Mouse (Mus musculus): ENCODE data around the gene Nmt1.

Nmt1 gene

DNA sequence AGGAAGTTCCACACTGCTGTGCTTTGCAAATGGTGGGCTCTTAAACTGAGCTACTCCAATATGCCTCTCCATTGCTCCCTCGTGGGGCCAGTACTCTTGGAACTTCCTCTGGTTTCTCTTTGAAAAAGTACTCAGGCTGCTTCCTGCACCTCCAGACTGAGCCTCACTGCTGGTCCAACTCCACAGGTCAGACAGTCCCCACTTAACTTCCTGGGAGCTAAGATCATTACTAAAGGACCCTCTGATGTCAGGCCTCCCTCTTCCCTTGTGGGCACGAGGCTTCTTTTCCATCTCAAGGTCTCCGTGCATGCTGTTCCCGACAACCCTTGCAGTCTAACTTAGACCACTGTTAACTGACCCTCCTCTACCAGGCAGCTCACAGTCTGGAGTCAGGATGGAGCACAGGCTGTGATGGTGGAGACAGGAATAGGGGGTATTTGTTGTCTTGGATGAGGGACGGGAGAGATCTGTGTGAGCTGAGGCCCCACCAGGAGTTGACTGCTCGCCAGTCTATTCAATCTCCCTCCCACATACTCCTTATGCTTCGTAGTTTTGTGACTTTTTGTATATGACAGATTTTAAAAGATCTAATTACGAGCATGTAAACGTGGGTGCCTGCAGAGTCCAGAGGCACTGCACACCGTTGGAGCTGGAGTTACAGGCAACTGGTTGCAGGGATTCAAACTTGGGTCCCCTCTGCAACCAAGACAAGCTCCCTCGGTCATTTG is 22.6 kb upstream of the Nmt1 start:
- no peak for DNase-seq (ENCODE audit: low read depth, low spot score)

DNA sequence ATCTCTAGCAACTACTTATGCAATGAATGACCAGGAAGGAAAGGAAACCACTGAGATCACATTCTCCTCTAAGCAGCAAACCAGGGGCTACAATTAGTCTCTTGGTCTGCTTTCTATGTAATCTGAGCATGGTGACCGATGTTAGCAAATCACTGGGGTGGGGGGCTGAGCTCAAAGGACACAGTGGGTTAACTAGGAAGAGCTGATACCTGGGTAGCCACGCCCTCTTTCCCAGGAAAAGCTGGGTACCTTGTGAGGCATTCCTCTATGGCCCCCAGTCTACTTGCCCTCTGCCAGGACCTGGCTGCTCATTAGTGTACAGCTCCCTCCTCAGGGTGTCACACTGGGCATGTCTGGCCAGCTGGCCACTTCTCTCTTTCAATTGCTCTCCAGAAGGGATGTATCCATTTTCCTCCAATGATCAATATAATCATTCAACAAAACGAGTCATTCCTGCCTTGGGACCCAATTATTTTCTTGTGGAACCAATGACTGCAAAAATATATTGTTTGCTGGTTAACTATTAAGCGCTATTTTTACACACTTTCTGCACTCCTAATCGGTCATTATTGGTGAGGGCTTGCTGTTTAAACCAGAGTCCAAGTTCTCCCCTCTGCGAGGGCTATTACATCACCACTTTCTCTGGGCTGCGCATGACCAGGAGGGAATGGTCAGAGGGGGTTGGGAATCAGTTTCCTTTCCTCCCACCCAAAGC is 21.5 kb upstream of the Nmt1 start:
- no peak for DNase-seq (ENCODE audit: low read depth, low spot score)

DNA sequence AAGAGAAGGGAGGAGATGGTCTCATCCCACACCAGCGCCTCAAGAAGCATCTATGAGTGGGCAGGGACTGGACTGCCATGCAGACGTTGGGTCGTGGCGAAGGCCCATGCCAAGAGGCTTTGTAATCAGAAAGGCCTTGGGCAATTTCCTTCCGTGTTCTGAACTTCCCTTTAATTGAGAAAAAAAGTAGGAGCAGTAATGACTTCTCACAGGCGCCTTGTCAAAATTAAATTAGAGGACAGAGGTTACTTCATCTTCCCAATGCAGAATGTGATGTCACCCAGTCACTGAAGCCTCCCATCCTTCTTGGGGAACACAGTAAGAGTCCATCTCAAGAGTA is 21.0 kb upstream of the Nmt1 start:
- DNase-seq (ENCODE audit: low read depth, low spot score), result no peak

DNA sequence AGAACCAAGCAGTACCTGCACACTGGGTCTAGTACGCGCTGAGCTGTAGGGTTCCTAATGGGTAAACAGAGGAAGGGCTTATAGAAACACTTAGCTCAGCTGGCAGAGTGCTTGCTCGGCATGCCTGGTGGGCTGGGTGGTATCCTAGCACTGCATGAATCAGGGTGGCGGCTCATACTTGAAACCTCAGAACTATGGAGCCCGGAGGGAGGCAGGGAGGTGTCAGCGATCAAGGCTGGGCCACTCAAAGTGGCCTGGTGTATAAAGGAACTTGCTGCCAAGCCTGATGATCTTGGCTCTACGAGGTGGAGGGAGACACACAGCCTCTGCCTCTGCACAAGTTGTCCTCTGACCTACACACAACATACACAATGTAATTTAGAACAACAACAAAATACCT is 19.4 kb upstream of the Nmt1 start:
- DNase-seq (ENCODE audit: low read depth, low spot score), result no peak

DNA sequence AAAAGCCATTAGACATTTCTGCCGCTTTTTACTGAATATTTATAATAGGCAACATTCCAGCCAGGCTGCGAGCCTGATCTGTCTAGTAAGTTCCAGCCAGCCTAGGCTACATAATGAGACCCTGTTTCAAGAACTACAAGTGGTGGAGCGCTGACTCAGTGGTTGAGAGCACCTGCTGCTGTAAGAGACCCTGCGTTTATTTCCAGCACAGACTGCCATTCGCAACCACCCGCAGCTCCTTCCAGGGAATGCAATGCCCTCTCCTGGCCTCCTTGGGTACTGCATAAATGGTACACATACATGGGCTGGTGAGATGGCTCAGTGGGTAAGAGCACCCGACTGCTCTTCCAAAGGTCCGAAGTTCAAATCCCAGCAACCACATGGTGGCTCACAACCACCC is 18.8 kb upstream of the Nmt1 start:
- DNase-seq (ENCODE audit: low read depth, low spot score), result peak; percentile 91

DNA sequence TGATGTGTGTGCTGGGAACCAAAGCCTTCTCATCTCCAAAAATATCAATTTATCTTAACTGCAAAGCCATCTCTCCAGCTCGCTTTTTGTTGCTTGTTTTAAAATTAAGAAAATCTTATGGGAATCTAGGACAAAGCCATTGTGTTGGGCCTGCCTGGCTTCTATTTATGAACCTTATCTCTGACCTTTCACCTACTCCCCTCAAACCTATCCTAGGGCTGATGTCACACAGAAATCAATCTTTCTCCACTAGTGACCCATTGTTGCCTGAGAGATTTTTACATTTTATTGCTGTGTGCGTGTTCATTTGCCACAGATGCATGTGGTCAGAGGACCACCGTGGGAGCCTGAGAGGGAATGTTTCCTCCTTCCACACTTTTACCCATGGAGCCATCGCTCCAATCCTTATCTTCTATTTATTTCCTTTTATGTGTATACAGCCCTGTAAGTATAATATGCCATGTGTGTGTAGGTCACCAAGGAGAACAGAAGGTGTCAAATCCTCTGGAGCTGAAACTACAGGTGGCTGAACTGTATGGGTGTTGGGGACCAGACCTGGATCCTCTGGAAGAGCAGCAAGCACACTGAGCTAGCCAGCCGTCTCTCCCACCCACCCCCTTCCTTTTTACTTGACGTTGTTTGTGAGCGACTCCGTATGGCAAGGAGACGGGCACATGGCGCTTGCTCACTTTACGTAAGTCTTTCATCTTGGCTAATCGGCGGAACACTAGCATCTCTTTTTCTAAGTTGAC is 17.4 kb upstream of the Nmt1 start:
- no peak for DNase-seq (ENCODE audit: low read depth, low spot score)

DNA sequence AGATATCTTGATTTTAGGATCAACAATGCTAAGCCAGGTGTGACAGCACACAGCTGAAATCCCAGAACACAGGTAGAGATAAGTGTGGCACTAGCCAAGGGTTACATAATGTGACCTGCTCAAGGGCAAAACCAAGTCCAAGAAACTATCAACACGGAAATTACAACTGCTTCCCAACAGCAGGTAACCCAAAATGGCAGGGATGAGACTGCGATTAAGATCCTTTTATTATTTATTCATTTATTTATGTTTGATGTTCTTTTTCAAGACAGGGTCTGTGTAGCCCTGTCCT is 16.8 kb upstream of the Nmt1 start:
- DNase-seq (ENCODE audit: low read depth, low spot score), result no peak

DNA sequence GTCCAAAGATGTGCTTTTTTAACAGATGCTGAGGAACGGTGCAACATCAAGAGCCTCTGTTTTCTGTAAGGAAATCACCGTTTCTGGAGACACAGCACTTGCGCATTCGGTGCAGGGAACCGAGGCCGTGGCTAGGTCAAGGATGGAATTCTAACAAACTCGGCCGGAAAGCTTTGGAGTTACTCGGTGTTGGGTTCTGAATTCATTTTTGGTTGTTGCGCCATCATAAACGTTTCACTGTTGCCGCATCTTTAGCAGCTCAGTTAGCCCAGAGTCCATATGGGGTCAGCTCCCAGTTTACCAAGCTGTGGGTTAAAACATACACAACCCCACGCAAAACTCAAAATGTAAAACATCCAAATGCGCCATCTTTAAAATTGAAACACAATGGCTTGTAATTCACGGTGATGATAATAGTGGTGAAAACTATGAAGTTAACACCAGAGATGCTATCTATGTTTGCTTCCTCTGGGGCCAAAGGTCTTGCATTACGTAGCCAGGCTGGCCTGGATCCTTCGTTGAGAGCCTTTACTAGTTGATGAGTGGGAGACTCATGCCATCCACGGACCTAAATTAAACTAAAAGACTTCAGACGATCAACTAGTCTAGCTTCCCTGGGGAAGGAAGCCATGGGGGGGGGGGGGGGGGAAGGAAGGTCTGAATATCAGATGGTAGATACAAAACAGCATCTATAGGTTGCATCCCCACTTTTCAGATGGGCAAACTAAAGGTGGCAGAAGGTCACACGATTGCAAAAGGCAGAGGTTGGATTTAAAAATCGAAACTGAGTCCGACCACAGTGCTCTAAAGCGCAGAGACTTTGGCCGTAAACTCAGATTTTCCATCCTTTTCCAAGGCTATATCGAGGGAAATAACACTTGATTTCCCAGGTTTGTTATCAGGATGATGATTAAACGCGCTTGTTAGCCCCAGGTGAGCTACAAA is 11.8 kb upstream of the Nmt1 start:
- no peak for DNase-seq (ENCODE audit: low read depth, low spot score)

DNA sequence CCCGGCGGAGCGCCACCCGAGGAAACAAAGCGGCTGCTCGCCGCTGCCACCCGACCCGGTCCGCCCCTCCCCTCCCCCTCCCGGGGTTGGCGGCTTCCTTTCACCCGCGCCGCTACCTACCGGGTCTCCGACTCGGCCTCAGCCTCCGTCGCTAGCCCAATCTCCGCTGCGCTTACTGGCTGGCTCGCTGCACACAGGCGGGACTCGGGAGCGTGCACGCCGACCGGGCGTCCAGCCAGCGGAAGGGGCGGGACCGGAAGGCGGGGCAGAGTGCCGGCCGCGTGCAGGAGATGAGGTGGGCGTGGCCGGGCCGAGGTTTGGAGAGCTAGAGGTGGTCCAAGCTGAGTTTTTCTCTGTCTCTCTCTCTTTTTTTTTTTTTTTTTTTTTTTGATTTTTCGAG is 11.1 kb upstream of the Nmt1 start:
- peak; percentile 92 for DNase-seq (ENCODE audit: low read depth, low spot score)

DNA sequence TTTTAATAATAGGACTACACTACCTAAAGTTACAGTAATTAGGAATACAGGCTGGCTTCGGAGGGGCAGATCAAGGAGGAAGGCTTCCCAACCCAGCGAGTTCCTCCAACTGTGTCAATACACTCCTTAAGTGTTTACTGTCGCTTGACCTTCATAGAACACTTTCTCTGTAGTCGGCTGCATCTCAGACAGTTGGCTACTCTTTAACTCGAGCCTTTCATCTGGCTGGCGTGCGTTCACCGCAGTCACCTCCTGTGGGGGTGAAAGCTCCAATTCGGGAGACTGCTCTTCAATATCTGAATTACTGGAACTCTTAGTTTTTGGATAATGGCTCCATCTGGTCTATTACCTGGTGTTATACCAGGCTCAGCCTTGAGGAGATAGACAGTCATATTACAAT is 10.3 kb upstream of the Nmt1 start:
- DNase-seq (ENCODE audit: low read depth, low spot score), result no peak

DNA sequence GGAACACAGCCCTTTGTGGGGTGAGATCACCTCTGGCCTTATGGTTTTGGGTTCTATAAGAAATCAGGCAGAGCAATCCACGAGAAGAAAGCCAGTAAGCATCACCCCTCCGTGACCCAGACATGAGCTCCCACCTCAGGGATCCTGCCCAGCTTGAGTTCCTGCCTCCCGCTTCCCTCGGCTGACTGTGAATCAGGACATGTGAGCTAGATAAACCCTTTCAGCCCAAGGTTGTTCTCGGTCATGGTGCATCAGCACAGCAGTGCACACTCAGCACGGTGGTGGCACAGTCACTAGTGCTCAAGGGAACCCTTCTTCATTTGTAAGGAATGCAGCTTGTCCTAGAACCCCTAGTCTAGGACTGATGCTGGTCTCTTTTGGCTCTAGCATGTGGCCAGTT is 9.1 kb upstream of the Nmt1 start:
- no peak for DNase-seq (ENCODE audit: low read depth, low spot score)

DNA sequence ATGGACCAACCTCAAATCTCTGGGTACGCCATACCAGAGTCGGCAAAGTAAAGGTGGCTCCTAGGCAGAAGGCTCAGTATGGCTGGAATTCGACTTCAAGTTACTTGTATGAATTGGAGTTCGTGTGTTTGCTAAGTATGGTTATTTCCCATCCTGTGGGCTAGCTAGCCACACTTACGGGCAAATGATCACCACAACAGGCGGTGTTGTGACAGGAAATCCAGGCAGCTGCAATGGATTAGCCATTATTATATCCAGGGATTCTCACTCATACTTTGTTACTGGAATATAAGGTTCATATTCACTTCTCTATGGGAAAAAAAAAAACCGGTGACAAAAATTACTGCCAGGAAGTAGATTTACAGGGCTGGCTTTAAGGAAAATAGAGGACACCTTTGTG is 8.7 kb upstream of the Nmt1 start:
- no peak for DNase-seq (ENCODE audit: low read depth, low spot score)

DNA sequence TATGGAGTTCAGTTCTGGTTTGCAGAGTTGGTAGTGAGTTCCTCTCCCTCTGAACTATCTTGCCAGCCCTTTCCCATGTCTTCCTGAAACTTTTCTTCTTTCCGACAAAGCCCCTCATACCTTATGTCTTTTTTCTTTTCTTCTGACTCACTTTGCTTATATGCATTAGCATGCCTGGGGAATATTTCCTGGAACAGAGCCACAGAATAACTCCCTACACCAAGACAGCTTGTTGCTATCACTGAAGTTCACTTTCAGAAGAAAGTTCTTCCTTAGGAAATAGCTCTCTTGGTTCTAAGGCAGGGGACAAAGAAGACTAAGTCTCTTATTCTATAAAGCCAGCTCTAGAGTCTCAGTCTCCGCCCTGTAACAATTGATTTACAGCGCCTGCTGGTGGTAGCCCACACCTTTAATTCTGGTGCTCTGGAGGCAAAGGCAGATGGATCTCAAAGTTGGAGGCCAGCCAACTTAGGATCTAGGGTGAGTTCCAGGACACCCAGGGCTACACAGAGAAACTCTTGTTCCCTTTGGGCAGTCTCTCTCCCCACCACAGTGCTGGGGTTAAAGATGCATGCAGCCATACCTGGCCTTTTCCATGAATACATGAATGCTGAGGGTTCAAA is 7.2 kb upstream of the Nmt1 start:
- DNase-seq (ENCODE audit: low read depth, low spot score), result no peak

DNA sequence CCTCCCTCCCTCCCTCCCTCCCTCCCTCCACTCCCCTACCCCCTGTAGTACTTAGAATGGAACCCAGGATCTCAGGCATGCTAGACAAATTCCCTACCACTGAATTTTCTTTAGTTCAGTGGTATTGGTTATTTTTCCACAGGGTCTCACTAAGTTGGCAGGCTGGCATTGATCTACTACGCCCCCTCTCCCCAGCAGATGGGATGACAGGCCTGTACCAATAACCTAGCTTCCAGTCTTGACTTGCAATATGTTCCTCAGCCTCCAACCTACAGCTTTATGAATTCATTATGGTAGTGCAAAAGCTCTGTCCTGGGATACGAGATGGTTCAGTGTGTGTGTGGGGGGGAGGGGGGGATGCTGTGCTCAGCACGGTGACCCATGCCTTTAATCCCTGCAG is 4.0 kb upstream of the Nmt1 start:
- DNase-seq (ENCODE audit: low read depth, low spot score), result no peak

DNA sequence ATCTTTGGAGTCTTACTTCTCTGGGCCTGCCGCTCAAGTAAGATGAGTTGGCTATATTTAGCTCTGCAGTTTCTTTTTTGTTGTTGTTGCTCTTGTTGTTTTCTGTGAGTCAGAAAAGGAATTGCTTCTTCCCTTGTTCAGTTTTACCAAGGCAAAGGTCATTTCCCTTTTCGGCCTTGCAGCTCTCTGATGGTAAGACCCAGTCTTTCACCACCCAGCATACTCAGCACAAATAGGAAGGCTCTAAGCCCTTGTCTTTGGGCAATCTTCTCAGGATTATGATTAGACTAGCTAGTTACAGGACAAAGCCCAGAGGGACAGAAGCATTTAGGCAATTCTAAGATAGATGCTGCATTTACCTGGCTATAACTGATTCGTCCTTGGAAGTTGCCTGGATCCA is 1.1 kb upstream of the Nmt1 start:
- no peak for DNase-seq (ENCODE audit: low read depth, low spot score)

DNA sequence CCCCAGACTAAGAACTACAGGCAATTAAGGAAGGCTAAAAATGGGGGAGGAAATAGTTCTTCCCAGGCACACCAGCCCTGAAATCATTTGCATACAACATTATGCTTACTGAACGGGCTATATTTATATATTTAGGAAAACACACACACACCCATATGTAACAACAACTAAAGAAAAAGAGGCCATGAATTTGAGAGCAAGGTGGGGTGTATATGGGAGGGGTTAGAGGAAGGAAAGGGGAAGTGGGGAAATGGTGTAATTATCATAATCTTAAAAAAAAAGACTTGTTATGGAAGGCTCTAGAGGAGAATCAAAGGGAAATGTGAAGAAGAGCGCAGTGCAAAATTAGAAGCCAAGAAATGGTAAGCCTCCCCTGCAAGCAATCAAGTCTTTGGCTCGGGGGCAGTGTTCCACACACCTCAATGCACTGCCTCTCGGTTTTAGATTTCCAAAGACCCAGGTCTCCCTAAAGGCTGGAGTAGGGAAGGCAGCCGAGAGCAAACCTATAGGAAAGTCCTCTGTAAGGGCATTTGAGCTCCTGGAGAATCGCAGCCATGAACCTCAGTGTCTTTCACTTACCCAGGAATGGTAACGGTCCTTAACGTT is 317 bp upstream of the Nmt1 start:
- DNase-seq (ENCODE audit: low read depth, low spot score), result no peak

DNA sequence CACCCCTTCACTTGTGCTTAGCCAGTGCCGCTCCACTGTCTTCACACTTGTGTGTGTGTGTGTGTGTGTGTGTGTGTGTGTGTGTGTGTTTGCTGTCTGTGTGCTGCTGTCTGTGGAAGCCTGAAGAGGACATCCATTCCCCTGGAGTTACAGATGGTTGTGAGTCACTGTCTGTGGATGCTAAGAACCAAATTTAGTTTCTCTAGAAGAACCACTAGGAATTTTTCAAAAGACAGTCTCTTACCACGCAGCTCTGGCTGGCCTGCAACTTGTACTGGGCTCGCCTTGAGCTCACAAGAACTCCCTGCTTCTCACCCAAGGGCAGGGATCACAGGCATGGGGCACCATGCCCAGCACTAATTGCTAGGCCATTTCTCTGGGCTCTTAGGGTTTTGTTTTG is 5.0 kb downstream of the Nmt1 start:
- no peak for DNase-seq (ENCODE audit: low read depth, low spot score)

DNA sequence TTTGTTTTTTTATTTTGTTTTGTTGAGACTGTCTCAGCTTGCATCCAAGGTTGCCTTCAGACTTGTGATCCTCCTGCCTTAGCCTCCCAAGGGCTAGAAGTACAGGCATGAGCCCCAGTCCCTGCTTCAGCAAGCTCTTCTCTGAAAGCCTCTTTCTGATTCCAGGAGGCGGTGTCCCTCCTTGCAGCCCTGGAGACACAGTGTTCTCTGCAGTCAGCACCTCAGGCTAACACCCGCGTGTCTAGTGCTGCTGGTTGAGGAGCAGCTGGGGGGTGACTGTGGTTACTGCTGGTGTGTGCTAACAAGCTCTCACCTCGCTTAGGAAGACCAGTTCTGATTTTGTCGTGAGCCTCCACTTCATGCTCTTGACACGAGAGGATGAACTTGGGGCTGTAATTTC is 7.0 kb downstream of the Nmt1 start:
- no peak for DNase-seq (ENCODE audit: low read depth, low spot score)

DNA sequence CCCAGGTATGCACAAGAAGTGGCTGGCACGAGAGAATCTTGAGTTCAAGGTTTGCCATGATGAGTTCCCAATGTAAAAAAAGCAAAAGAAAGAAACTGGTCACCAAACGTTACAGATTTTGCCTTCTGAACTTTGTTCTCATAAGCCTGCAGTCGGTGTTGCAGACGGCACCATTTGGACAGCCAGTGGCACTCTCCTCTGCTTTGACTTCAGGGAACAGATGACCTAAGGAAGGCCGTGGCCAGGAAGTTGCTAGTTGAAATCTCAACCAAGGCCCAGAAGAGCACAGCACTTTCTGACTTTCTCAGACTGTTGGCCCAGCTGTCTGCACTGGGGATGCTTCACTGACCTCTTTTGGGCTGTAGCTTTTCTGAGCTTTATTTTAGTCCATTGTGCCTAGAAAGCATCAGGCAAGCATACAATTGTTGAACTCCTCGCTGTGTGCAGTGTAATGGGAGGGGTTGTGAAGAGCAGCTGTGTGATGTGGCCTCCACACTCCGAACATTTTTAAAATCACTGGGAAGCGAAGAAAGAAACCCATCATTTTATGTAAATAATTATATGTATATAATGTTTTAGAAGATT is 9.0 kb downstream of the Nmt1 start:
- DNase-seq (ENCODE audit: low read depth, low spot score), result no peak

DNA sequence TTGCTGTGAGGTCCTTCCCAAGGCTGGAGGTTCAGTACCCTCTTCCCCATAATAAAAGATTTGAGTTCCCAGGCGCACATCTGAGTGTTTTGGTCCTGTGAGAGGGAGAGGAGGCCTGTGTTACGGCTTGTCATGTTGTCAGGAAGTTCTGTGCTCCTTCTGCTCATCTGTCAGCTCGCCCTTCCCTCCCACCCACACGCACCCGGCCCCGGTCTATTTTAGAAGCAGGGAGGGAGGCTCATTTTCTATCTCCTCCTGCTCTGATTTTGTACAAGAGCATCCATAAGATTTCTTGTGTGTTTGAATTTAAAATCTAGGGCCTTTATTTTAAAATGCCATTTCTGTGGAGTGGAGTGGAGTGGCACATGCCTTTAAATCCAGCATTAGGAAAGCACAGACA is 10.0 kb downstream of the Nmt1 start:
- no peak for DNase-seq (ENCODE audit: low read depth, low spot score)

DNA sequence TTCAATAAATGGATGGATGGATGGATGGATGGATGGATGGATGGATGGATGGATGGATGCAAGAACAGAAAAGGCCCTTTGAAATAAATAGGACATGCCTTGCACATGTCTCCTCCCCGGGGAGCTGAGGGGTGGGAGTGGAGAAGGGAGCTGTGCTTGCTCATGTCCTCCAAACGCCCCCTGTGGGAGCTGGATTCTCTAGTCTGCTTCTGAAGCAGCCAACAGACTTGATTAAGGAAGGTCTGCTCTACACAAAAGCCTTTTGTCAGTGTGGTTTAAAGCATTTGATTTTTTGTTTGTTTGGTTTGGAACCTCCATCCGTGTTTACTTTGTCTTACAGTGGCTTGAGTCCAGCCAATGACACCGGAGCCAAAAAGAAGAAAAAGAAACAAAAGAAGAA is 14.8 kb downstream of the Nmt1 start:
- peak; percentile 83 for DNase-seq (ENCODE audit: low read depth, low spot score)
